Mouse (Mus musculus) small intestine, adult 2 months (tissue): ENCODE measurements around the gene Arsb.

Experiments used
- CTCF ChIP-seq: fragments of 200-500 bp; IDR thresholded peaks from 2 replicates; pipeline ENCODE4 v1.5.1; 2012; ENCODE audit warnings: low read depth, mild to moderate bottlenecking, control low read depth, inconsistent platforms, low read length, moderate library complexity, mixed read lengths; ENCODE audit not compliant: insufficient replicate concordance, insufficient read length; ENCODE audit errors: extremely low read depth
- POLR2A ChIP-seq: fragments of 200-500 bp; IDR thresholded peaks from 2 replicates; pipeline ENCODE4 v1.6.1; 2012; ENCODE audit warnings: low read depth, mild to moderate bottlenecking, control low read depth, inconsistent platforms, low read length, moderate library complexity

GRCm38 (mm10) chr13:93897943-93898826 is 126.8 kb downstream of the Arsb start:
- TF ChIP-seq POLR2A (no peak), CTCF (no peak)
